Mouse (Mus musculus) kidney, postnatal 0 days (tissue): ENCODE measurements around the gene Mad1l1. TPM values are rescaled to one million over a fixed set of nuclear protein-coding genes. Genes with fewer than 3 reads are reported as not detected.
"Not testable (repeated sequence)": the region's sequence is repeated elsewhere in the genome, so short reads cannot be mapped to it uniquely, and the experiment has no call there.

Experiments
- ATAC-seq: fragments of 200-750 bp; cut with Nextera tagmentation; replicated peaks from 2 replicates; pipeline ENCODE4 v1.8.0; 2017; ENCODE audit warnings: low read depth, moderate number of reproducible peaks, moderate TSS enrichment, moderate library complexity; ENCODE audit not compliant: low FRiP score
- DNase-seq: peaks from one replicate; pipeline ENCODE4 v3.0.0-alpha.2; 2016; ENCODE audit warnings: low spot score
- H3K27ac ChIP-seq: fragments of 300-500 bp; sonication (generic); 2 replicates; pipeline ENCODE4 v1.5.1; 2014; ENCODE audit warnings: mild to moderate bottlenecking
- H3K27me3 ChIP-seq: fragments of 300-500 bp; sonication (generic); 2 replicates; pipeline ENCODE4 v1.6.1; 2014; ENCODE audit warnings: low read length, mixed read lengths; ENCODE audit not compliant: insufficient read depth
- H3K36me3 ChIP-seq: fragments of 300-500 bp; sonication (generic); 2 replicates; pipeline ENCODE4 v1.6.1; 2014; ENCODE audit warnings: low read length, mixed read lengths; ENCODE audit not compliant: insufficient read depth
- H3K4me1 ChIP-seq: fragments of 300-500 bp; sonication (generic); replicated peaks from 2 replicates; pipeline ENCODE4 v1.6.1; 2014; ENCODE audit warnings: antibody characterized with exemption, low read length, mixed read lengths; ENCODE audit not compliant: insufficient read depth
- H3K4me2 ChIP-seq: fragments of 300-500 bp; sonication (generic); 2 replicates; pipeline ENCODE4 v1.6.1; 2014; ENCODE audit warnings: mild to moderate bottlenecking, low read length, moderate library complexity, mixed read lengths
- H3K4me3 ChIP-seq: fragments of 300-500 bp; sonication (generic); replicated peaks from 2 replicates; pipeline ENCODE4 v1.5.1; 2014; ENCODE audit warnings: low read depth, low read length
- H3K9ac ChIP-seq: fragments of 300-500 bp; sonication (generic); 2 replicates; pipeline ENCODE4 v1.6.1; 2014; ENCODE audit warnings: low read depth, low read length
- H3K9me3 ChIP-seq: fragments of 300-500 bp; sonication (generic); replicated peaks from 2 replicates; pipeline ENCODE4 v1.6.1; 2016; ENCODE audit warnings: low read length, inconsistent platforms, mixed read lengths
- CTCF ChIP-seq: IDR thresholded peaks from 2 replicates; pipeline ENCODE4 v1.5.1; 2016; ENCODE audit warnings: antibody characterized with exemption, low read depth, mild to moderate bottlenecking, moderate library complexity
- WGBS: fragments of 180-500 bp; shearing (Covaris S2); extraction: QIAGEN DNeasy Blood & Tissue Kit; methylation state at CpG from one replicate; pipeline ENCODE4 v1.1.7; 2014; 5-methylcytosine and 5-hydroxymethylcytosine counted together
- polyA plus RNA-seq: library from polyadenylated mRNA; unstranded; fragments of >200 nt; fragmentation: Nextera tagmentation; extraction: Ambion mirVana; gene quantifications from 2 replicates; pipeline ENCODE4 v1.2.1, GENCODE M21; 2015

Gene Mad1l1
- polyA plus RNA-seq: 25.8 and 31.5 TPM in 2 replicates

GRCm38 (mm10) chr5:140321042-140321755 is at the start of gene Mad1l1, which contains the start of gene Nudt1:
Gene Mad1l1 (minus strand): TSS chr5:140321552.
Gene Nudt1 (plus strand): TSS chr5:140321656.
- Histone ChIP-seq H3K4me2 (peak within 1 kb of the TSS; percentile 93), H3K4me1 (no peaks in the 10 kb centered on the region; the same call in 1 of the 2 replicates), H3K9me3 (no peaks in the 10 kb centered on the region), H3K9ac (peak within 1 kb of the TSS; percentile 96), H3K27ac (peak within 1 kb of the TSS; percentile 82), H3K27me3 (no peaks in the 10 kb centered on the region), H3K36me3 (no peaks in the 10 kb centered on the region), H3K4me3 (peak within 1 kb of the TSS; percentile 84)
- TF ChIP-seq CTCF: peak; percentile 38; the same call in 1 of the 2 replicates
- peak; percentile 90 for ATAC-seq
- DNase-seq: peak; percentile 97
- under 1% methylated on average over 59 of the region's 60 CpGs for WGBS

- H3K4me3 ChIP-seq: no peak overlapping the region
- 57% methylated on average over 6 of the region's 6 CpGs for WGBS
- TF ChIP-seq CTCF: no peak
- H3K27me3 ChIP-seq: no peaks in the 10 kb centered on the region
- 0 out of 2 replicates have a peak overlapping the region, but pooled peaks have one; percentile 8 for H3K9ac ChIP-seq
- ATAC-seq: no peak
- no peaks in the 10 kb centered on the region for H3K36me3 ChIP-seq
- peak overlapping the region; percentile 72 for H3K27ac ChIP-seq
- no peak overlapping the region for H3K4me2 ChIP-seq
- no peaks in the 10 kb centered on the region for H3K9me3 ChIP-seq
- peaks cover 8% of the 10 kb centered on the region; the same call in 1 of the 2 replicates for H3K4me1 ChIP-seq
- DNase-seq: peak; percentile 31
Observed at GRCm38 (mm10) chr5:140370446-140371254, 49.3 kb upstream of the Mad1l1 start.

GRCm38 (mm10) chr5:140369466-140369865 is 48.1 kb upstream of the Mad1l1 start:
- Histone ChIP-seq H3K4me3 (no peak overlapping the region), H3K36me3 (no peaks in the 10 kb centered on the region), H3K4me1 (peaks cover 8% of the 10 kb centered on the region; the same call in 1 of the 2 replicates), H3K4me2 (no peak overlapping the region), H3K27ac (0 out of 2 replicates have a peak overlapping the region, but pooled peaks have one; percentile 50), H3K9me3 (no peaks in the 10 kb centered on the region), H3K27me3 (no peaks in the 10 kb centered on the region), H3K9ac (no peak overlapping the region)
- WGBS: 42% methylated on average over 2 of the region's 2 CpGs
- DNase-seq (peak; percentile 30), ATAC-seq (no peak)
- no peak for TF ChIP-seq CTCF

- TF ChIP-seq CTCF: no peak
- Histone ChIP-seq H3K4me3 (no peak overlapping the region), H3K27me3 (no peaks in the 10 kb centered on the region), H3K4me2 (no peak overlapping the region), H3K9ac (no peak overlapping the region), H3K27ac (no peak overlapping the region), H3K4me1 (peaks cover 4% of the 10 kb centered on the region; the same call in 1 of the 2 replicates), H3K36me3 (no peaks in the 10 kb centered on the region), H3K9me3 (no peaks in the 10 kb centered on the region)
- DNase-seq (no peak), ATAC-seq (no peak)
- 88% methylated on average over 4 of the region's 4 CpGs for WGBS
Observed at GRCm38 (mm10) chr5:140368926-140369325, 47.6 kb upstream of the Mad1l1 start.

- H3K9ac ChIP-seq, H3K4me1 ChIP-seq, H3K27ac ChIP-seq, H3K27me3 ChIP-seq, DNase-seq, ATAC-seq, H3K36me3 ChIP-seq, H3K9me3 ChIP-seq, H3K4me3 ChIP-seq, H3K4me2 ChIP-seq: not testable (repeated sequence)
- 95% methylated on average over 2 of the region's 2 CpGs for WGBS
Observed at GRCm38 (mm10) chr5:140368126-140368525, 46.8 kb upstream of the Mad1l1 start.

- no peaks in the 10 kb centered on the region for H3K27me3 ChIP-seq
- peak overlapping the region; percentile 42; the same call in 1 of the 2 replicates for H3K27ac ChIP-seq
- H3K9ac ChIP-seq: no peak overlapping the region
- peak; percentile 27; the same call in 1 of the 2 replicates for ATAC-seq
- no peaks in the 10 kb centered on the region; the same call in 1 of the 2 replicates for H3K4me1 ChIP-seq
- no peak overlapping the region for H3K4me2 ChIP-seq
- H3K9me3 ChIP-seq: no peaks in the 10 kb centered on the region
- H3K36me3 ChIP-seq: no peaks in the 10 kb centered on the region
- WGBS: 78% methylated on average over 5 of the region's 5 CpGs
- no peak for DNase-seq
- no peak for TF ChIP-seq CTCF
- H3K4me3 ChIP-seq: no peak overlapping the region
Observed at GRCm38 (mm10) chr5:140364415-140364814, 43.1 kb upstream of the Mad1l1 start.
